Mouse (Mus musculus): ENCODE measurements around the gene Mycl. TPM values are rescaled to one million over a fixed set of nuclear protein-coding genes. Genes with fewer than 3 reads are reported as not detected.
"Not testable (repeated sequence)": the region's sequence is repeated elsewhere in the genome, so short reads cannot be mapped to it uniquely, and the experiment has no call there.

Mycl gene
- polyA plus RNA-seq, 1 experiment from 2014 or later, result 11.7 TPM

DNA sequence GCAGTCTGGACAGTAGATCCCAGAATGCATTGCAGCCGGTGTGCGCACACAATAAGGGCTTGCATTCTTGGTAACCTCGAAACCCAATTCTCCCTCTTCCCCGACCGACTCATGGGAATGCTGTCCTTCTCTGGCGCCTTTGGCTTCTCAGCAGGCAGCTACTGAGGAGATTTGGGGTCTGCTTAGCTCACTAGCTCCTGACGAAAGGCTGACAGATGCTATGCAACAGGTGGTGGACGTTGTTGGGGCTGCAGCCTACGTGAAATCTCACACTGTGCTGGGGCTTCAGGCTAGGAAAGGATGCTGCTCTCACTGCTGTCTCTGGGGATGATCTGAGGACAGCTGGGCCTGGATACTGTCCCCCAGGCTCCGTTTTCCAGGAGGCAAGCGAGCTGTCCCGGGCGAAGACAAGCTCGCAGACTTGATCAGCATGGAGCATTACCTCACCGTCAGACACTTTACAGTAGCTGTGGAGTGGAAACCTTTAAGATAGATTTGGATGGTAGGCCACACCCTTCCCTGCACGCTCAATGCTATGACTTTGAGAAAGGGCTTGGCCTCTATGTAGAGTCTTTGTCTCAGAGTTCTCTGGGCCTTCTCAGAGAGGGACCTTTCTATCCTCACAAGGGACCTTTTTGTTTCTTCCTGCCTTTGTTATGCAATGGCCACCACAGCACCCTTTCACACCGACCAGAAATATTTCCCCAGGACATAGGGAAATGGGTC lies 5.3 kb downstream of the Mycl start:
- Histone ChIP-seq H3K4me1 (replicated peaks; ENCODE audit: control insufficient read depth, insufficient read depth, low read length) (peaks cover 17% of the 10 kb centered on the region), H3K4me3 (ENCODE audit: low read length) (no peak overlapping the region), H3K36me3 (ENCODE audit: control insufficient read depth, insufficient read depth, low read length) (no peaks in the 10 kb centered on the region), H3K27me3 (ENCODE audit: control insufficient read depth, insufficient read depth, low read depth, low read length) (peaks cover 35% of the 10 kb centered on the region), H3K9ac (ENCODE audit: low read length) (no peak overlapping the region), H3K4me2 (ENCODE audit: low read depth, low read length) (no peak overlapping the region), H3K27ac (ENCODE audit: low read length) (no peak overlapping the region), H3K9me3 (ENCODE audit: control insufficient read depth, low read length) (no peaks in the 10 kb centered on the region)
- WGBS, result 73% methylated on average over 17 of the region's 17 CpGs
- ATAC-seq (ENCODE audit: low read depth), result no peak

DNA sequence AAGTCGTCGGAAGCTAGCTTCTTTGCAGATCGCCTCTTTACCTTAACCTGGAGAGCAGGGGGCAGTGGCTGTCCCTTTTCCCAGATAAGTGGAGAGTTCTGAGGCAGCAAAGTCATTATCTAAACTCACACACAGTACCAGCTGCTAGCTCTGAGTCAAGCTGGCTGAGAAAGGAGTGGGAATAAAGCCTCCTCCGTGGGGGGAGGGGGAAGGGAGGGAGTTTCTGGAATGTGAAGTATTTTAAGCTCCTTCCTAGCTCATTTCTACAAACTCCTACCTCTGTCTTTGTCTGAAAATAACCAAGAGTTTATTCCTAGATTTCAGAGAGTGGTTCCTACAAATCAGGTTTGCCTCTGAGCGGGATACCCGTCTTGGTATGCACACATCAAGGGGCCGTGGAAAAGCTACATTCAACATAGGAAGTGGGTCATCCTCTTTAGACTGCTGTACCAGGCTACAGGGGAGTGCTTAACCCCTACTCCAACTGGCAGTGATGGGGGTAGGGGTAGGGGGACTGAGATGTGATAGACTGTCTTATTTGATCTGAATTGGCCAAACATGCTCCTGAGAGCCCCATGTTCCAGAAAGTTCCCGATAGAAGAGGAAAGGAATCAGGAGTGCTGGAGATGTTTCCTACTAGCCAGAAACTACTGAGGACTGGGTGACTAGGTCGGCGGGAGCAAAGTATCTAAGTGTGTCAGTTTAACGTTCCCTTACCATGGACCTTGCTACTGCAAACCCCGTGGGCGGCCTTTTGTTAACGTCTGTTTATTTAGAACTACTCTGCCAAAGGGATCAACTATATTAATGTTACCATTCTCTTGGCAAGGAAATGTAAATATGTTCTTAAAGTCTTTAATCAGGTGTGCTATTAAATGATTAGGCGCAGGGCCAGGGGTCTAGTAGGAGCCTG lies 9.9 kb downstream of the Mycl start:
- H3K4me2 ChIP-seq (ENCODE audit: low read depth, low read length), result peak overlapping the region; percentile 21; the same call in 1 of the 2 replicates
- 13% methylated on average over 15 of the region's 15 CpGs for WGBS
- H3K27me3 ChIP-seq (ENCODE audit: control insufficient read depth, insufficient read depth, low read depth, low read length), result no peaks in the 10 kb centered on the region; the same call in 1 of the 2 replicates
- ATAC-seq (ENCODE audit: low read depth), result peak; percentile 72; the same call in 1 of the 2 replicates
- no peak overlapping the region for H3K9ac ChIP-seq (ENCODE audit: low read length)
- H3K27ac ChIP-seq (ENCODE audit: low read length), result 0 out of 2 replicates have a peak overlapping the region, but pooled peaks have one; percentile 26
- no peaks in the 10 kb centered on the region for H3K36me3 ChIP-seq (ENCODE audit: control insufficient read depth, insufficient read depth, low read length)
- H3K4me1 ChIP-seq (replicated peaks; ENCODE audit: control insufficient read depth, insufficient read depth, low read length), result peaks cover 10% of the 10 kb centered on the region
- H3K9me3 ChIP-seq (ENCODE audit: control insufficient read depth, low read length), result no peaks in the 10 kb centered on the region
- H3K4me3 ChIP-seq (ENCODE audit: low read length), result no peak overlapping the region

DNA sequence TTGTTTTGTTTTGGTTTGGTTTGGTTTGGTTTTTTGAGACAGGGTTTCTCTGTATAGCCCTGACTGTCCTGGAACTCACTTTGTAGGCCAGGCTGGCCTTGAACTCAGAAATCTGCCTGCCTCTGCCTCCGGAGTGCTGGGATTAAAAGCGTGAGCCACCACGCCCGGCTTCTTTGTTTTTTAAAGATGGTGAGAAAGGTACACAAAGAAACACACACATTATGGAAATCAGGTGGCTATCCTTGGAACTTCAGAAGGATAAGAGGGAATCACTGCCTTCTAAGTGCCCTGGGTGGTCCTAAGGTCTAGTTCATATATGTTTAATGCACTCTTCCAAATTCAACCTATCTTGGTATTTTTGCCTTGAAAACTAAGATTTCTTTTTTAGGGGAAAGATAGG lies 17.0 kb downstream of the Mycl start:
- H3K9me3 ChIP-seq (ENCODE audit: control insufficient read depth, low read length); H3K9ac ChIP-seq (ENCODE audit: low read length); H3K4me1 ChIP-seq (replicated peaks; ENCODE audit: control insufficient read depth, insufficient read depth, low read length); H3K4me3 ChIP-seq (ENCODE audit: low read length); H3K27me3 ChIP-seq (ENCODE audit: control insufficient read depth, insufficient read depth, low read depth, low read length); H3K36me3 ChIP-seq (ENCODE audit: control insufficient read depth, insufficient read depth, low read length); H3K4me2 ChIP-seq (ENCODE audit: low read depth, low read length); ATAC-seq (ENCODE audit: low read depth); H3K27ac ChIP-seq (ENCODE audit: low read length): not testable (repeated sequence)
- WGBS, result 92% methylated on average over 4 of the region's 4 CpGs

DNA sequence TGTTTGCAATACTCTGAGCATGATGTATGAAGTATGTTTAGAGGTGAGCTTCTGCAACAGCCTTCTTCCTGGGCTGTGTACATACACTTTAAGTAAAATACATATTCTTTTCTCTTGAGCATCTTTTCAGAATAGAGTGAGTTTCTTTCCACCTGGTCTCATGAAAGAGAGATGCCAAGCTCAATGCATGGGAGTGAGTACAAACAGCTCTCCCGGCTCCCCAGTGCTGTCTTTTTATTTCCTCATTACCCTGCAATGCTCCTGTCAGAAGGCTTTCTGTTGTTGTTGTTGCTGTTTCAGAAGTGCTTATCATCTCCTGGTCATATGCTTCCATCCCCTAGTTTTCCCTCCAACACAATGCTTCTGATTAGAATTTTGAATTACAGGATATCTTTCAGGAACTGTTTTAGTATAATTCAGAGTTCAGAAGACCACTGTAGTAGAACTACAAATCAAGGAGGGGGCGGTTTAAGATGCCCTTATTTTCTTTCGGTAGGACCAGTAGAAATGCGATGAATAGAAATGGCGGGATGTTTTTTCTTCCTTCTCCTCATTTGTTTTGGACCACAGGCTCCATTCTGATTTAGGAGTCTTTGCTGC lies 18.0 kb downstream of the Mycl start:
- Histone ChIP-seq H3K9ac (ENCODE audit: low read length) (no peak overlapping the region), H3K27me3 (ENCODE audit: control insufficient read depth, insufficient read depth, low read depth, low read length) (no peaks in the 10 kb centered on the region), H3K4me3 (ENCODE audit: low read length) (no peak overlapping the region), H3K36me3 (ENCODE audit: control insufficient read depth, insufficient read depth, low read length) (no peaks in the 10 kb centered on the region), H3K9me3 (ENCODE audit: control insufficient read depth, low read length) (no peaks in the 10 kb centered on the region), H3K27ac (ENCODE audit: low read length) (no peak overlapping the region), H3K4me2 (ENCODE audit: low read depth, low read length) (no peak overlapping the region), H3K4me1 (replicated peaks; ENCODE audit: control insufficient read depth, insufficient read depth, low read length) (peaks cover 11% of the 10 kb centered on the region)
- WGBS, result 71% methylated on average over 5 of the region's 5 CpGs
- ATAC-seq (ENCODE audit: low read depth), result no peak

DNA sequence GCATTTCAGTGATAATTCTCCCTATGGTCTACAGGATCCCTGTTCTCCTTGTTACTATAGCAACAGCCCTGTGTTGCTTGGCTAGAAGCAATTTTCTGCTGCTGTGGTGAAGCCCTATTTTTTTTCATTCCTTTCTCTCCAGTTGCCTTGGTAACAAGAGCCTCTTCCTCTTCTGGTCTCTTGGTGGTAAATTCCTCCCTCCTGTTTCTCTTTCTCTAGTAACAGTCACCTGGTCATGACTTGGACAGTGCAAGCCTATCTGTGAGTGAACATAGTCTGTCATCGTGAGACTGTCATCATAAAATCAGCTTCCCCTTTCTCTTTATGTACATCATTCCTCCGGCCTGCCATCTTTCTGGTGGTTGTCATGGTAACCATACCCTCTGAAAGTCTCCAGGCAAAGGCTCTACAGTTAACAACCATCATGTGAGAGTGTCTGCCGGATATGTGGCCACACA lies 18.5 kb downstream of the Mycl start:
- peaks cover 15% of the 10 kb centered on the region for H3K4me1 ChIP-seq (replicated peaks; ENCODE audit: control insufficient read depth, insufficient read depth, low read length)
- H3K9ac ChIP-seq (ENCODE audit: low read length), result no peak overlapping the region
- no peak overlapping the region for H3K27ac ChIP-seq (ENCODE audit: low read length)
- no peak overlapping the region for H3K4me3 ChIP-seq (ENCODE audit: low read length)
- H3K9me3 ChIP-seq (ENCODE audit: control insufficient read depth, low read length), result no peaks in the 10 kb centered on the region
- no peaks in the 10 kb centered on the region for H3K27me3 ChIP-seq (ENCODE audit: control insufficient read depth, insufficient read depth, low read depth, low read length)
- H3K4me2 ChIP-seq (ENCODE audit: low read depth, low read length), result no peak overlapping the region
- ATAC-seq (ENCODE audit: low read depth), result no peak
- 34% methylated on average over 3 of the region's 3 CpGs for WGBS
- no peaks in the 10 kb centered on the region for H3K36me3 ChIP-seq (ENCODE audit: control insufficient read depth, insufficient read depth, low read length)

DNA sequence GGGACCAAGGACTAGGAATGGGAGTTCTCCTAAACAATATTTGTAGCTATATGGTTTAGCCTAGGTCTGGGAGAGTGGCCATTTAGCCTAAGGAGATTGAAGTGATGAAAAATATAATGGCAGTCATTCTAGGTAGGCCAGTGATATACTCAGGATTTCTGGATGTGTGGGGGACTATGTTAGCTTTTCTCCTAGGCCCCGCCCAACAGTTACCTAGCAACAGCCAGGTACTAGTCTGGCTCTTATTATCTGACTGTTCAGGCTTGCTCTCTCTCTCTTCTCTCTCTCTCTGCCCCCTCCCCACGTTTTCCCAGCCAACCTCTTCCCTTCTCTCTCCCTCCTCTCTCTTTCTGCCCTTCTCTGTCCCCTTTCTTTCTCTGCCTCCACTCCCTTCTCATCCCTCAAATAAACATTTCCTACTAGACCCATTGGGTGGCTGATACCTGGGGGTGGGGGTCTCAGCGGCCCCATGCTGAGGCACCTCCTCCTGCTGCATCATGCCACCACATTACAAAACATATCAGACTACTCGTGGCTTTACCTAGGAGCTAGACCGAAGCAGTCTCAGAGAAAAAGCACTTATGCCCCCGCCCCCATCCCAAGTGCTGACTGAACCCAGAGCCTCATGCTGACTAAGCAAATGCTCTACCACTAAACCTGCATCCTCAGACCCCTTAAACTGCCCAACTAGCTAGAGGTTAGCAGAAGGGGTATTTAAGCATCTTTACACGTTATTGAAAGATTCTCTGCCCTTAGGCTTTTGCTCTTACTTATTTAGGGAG lies 19.2 kb downstream of the Mycl start:
- Histone ChIP-seq H3K9me3 (ENCODE audit: control insufficient read depth, low read length) (no peaks in the 10 kb centered on the region), H3K27me3 (ENCODE audit: control insufficient read depth, insufficient read depth, low read depth, low read length) (no peaks in the 10 kb centered on the region), H3K4me1 (replicated peaks; ENCODE audit: control insufficient read depth, insufficient read depth, low read length) (peaks cover 18% of the 10 kb centered on the region), H3K9ac (ENCODE audit: low read length) (no peak overlapping the region), H3K4me2 (ENCODE audit: low read depth, low read length) (no peak overlapping the region), H3K27ac (ENCODE audit: low read length) (no peak overlapping the region), H3K36me3 (ENCODE audit: control insufficient read depth, insufficient read depth, low read length) (no peaks in the 10 kb centered on the region), H3K4me3 (ENCODE audit: low read length) (no peak overlapping the region)
- no peak for ATAC-seq (ENCODE audit: low read depth)
- 34% methylated on average over 7 of the region's 7 CpGs for WGBS

DNA sequence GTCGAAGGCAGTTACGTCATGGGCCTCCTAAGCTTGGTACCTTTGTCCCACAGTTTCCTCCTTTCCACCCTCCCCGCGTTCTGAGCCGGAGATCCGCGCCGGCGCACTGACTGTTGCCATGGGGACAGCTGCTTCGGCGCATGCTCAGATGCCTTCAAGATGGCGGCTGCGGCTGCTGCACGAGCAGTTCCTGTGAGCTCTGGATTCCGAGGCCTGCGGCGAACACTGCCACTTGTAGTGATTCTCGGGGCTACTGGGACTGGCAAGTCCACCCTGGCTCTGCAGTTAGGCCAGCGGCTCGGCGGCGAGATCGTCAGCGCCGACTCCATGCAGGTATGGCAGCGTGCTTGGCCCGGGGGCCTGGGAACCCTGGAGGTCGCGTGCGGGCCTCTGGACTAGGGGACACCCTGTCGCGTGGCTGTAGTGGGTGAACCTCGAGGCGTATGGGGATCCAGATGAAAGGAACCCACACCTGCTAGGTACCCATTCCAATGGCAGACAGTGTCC lies 21.1 kb downstream of the Mycl start, which contains the start of gene Trit1:
TSS of gene Trit1 (plus strand) at position 147 of the 507 bp plus-strand sequence.
- H3K4me1 ChIP-seq (replicated peaks; ENCODE audit: control insufficient read depth, insufficient read depth, low read length), result peaks cover 18% of the 10 kb centered on the region
- H3K27ac ChIP-seq (ENCODE audit: low read length), result peak within 1 kb of the TSS; percentile 75
- WGBS, result under 1% methylated on average over 34 of the region's 34 CpGs
- H3K27me3 ChIP-seq (ENCODE audit: control insufficient read depth, insufficient read depth, low read depth, low read length), result no peaks in the 10 kb centered on the region
- peak within 1 kb of the TSS; percentile 86 for H3K4me3 ChIP-seq (ENCODE audit: low read length)
- H3K4me2 ChIP-seq (ENCODE audit: low read depth, low read length), result peak within 1 kb of the TSS; percentile 80
- H3K9ac ChIP-seq (ENCODE audit: low read length), result peak within 1 kb of the TSS; percentile 93
- no peaks in the 10 kb centered on the region for H3K9me3 ChIP-seq (ENCODE audit: control insufficient read depth, low read length)
- ATAC-seq (ENCODE audit: low read depth), result peak; percentile 95
- H3K36me3 ChIP-seq (ENCODE audit: control insufficient read depth, insufficient read depth, low read length), result peaks cover 2% of the 10 kb centered on the region; the same call in 1 of the 2 replicates

DNA sequence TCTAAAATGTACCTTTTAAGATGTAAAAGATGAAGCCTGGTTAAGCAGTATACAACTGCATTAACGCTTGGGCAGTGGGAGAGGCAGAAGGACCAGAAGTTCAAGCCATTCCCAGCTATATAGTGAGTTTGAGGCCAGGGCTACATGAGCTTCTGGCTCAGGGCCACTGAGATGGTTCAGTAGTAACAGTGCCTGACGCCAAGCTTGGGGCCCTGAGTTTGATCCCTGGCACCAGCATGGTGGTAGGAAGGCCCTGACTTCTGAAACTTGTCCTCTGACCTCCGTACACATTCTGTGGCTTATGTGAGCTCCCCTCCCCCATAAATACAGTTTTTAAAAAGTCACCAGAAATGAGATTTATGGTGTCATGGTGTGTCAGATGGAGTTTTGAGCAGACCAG lies 26.1 kb downstream of the Mycl start:
- Histone ChIP-seq H3K27me3 (ENCODE audit: control insufficient read depth, insufficient read depth, low read depth, low read length) (no peaks in the 10 kb centered on the region), H3K36me3 (ENCODE audit: control insufficient read depth, insufficient read depth, low read length) (peaks cover 3% of the 10 kb centered on the region; the same call in 1 of the 2 replicates), H3K4me1 (replicated peaks; ENCODE audit: control insufficient read depth, insufficient read depth, low read length) (peaks cover 18% of the 10 kb centered on the region), H3K4me2 (ENCODE audit: low read depth, low read length) (no peak overlapping the region), H3K9ac (ENCODE audit: low read length) (no peak overlapping the region), H3K27ac (ENCODE audit: low read length) (no peak overlapping the region), H3K4me3 (ENCODE audit: low read length) (no peak overlapping the region), H3K9me3 (ENCODE audit: control insufficient read depth, low read length) (no peaks in the 10 kb centered on the region)
- 89% methylated on average over 3 of the region's 3 CpGs for WGBS
- ATAC-seq (ENCODE audit: low read depth), result no peak

Measured in lung, embryonic 16.5 days (tissue).